Comparison of ENCODE assay signal across 7 mouse cellular contexts in genomic region chr15:98092372-98093120, GRCm38 (mm10). TPM values are rescaled to one million over a fixed set of nuclear protein-coding genes. Genes with fewer than 3 reads are reported as not detected.
A peak's percentile ranks its signal among the peaks of the same experiment; 100 is the strongest.
DNase-seq lines count a peak whose midpoint lies in the region; ATAC-seq and TF ChIP-seq lines count a peak whose summit lies in the region.

Gene Pfkm, plus strand, starts transcription at chr15:98092589.

- no peaks in the 10 kb centered on the region for H3K4me1 ChIP-seq in cortical plate, adult 2 months (ENCODE audit: control insufficient read depth, insufficient read depth, low read length)
- peaks cover 15% of the 10 kb centered on the region for H3K4me1 ChIP-seq in midbrain, embryonic 14.5 days (ENCODE audit: control insufficient read depth, insufficient read depth, low read length)

- peak; percentile 26 for DNase-seq in right cerebral cortex, postnatal 14 days
- no peak for DNase-seq in right cerebral cortex, postnatal 36 days (ENCODE audit: low spot score in 2 of 2)
- DNase-seq in gastrocnemius, postnatal 4 days (ENCODE audit: low spot score in 2 of 2) = no peak
- DNase-seq in layer of hippocampus, postnatal 14 days (ENCODE audit: low spot score in 2 of 2) = peak in 1 of 2 experiments; percentile 14
- DNase-seq in midbrain, embryonic 14.5 days = no peak
- DNase-seq in urinary bladder, postnatal 25 days (ENCODE audit: low spot score) = no peak

- peak within 1 kb of the TSS; percentile 84 for H3K27ac ChIP-seq in cortical plate, adult 2 months (ENCODE audit: insufficient read depth, low read length)
- peak within 1 kb of the TSS; percentile 91 for H3K27ac ChIP-seq in midbrain, embryonic 14.5 days (replicated peaks; ENCODE audit: low read depth, low read length)

- peak within 1 kb of the TSS; percentile 78 for H3K4me2 ChIP-seq in midbrain, embryonic 14.5 days (ENCODE audit: low read length)

- H3K4me3 ChIP-seq in cortical plate, adult 2 months (ENCODE audit: insufficient read depth, low read length) = peak within 1 kb of the TSS; percentile 57
- peak within 1 kb of the TSS; percentile 57 for H3K4me3 ChIP-seq in midbrain, embryonic 14.5 days (replicated peaks; ENCODE audit: low read depth, low read length)

- H3K9me3 ChIP-seq in midbrain, embryonic 14.5 days (ENCODE audit: control insufficient read depth, low read length) = no peaks in the 10 kb centered on the region

- no peak for TF ChIP-seq POLR2A in cortical plate, adult 2 months (IDR thresholded peaks at IDR 0.05; ENCODE audit: extremely low read depth, insufficient read depth, low read length)

- H3K27me3 ChIP-seq in midbrain, embryonic 14.5 days (ENCODE audit: control insufficient read depth, insufficient read depth, low read length) = no peaks in the 10 kb centered on the region

- no peak for ATAC-seq in midbrain, embryonic 14.5 days (ENCODE audit: low FRiP score, low TSS enrichment)

- WGBS in midbrain, embryonic 14.5 days = under 1% methylated on average over 30 of the region's 30 CpGs

- H3K9ac ChIP-seq in midbrain, embryonic 14.5 days (replicated peaks; ENCODE audit: low read length) = peak within 1 kb of the TSS; percentile 65

- no peak for TF ChIP-seq CTCF in cortical plate, adult 2 months (IDR thresholded peaks at IDR 0.05; ENCODE audit: extremely low read depth, insufficient read depth, low read length)

- 0 out of 2 replicates have a peak, but pooled peaks cover 6% of the 10 kb centered on the region for H3K36me3 ChIP-seq in midbrain, embryonic 14.5 days (ENCODE audit: control insufficient read depth, insufficient read depth, low read length)

RNA-seq across cellular contexts. Expression of gene Pfkm, which starts in this region (rescaled TPM):
- 391 and 405 TPM in 2 replicates for polyA plus RNA-seq in cortical plate, adult 2 months (2012; rRNA removed)
- total RNA-seq in gastrocnemius, postnatal 4 days (2021) = 100 to 1,000 TPM; 776 to 786 TPM
- total RNA-seq in layer of hippocampus, postnatal 14 days (2021) = 100 to 1,000 TPM; 309 to 311 TPM
- polyA plus RNA-seq in midbrain, embryonic 14.5 days (2014; fragmentation: Nextera tagmentation; extraction: Ambion mirVana) = 72.4 and 80.5 TPM in 2 replicates
